Mouse (Mus musculus) Muller cell, postnatal 12 days (primary cell): Measurements from ENCODE around the gene Bola1.
"Not testable (repeated sequence)": the region's sequence is repeated elsewhere in the genome, so short reads cannot be mapped to it uniquely, and the experiment has no call there.

Experiments used
- DNase-seq: peaks from one replicate; pipeline ENCODE4 v3.0.0-alpha.2; 2015; ENCODE audit errors: inconsistent ontology term

The Bola1 gene

GRCm38 (mm10) chr3:96247356-96248140, 28.0 kb upstream of the Bola1 start:
- DNase-seq = no peak

DNA sequence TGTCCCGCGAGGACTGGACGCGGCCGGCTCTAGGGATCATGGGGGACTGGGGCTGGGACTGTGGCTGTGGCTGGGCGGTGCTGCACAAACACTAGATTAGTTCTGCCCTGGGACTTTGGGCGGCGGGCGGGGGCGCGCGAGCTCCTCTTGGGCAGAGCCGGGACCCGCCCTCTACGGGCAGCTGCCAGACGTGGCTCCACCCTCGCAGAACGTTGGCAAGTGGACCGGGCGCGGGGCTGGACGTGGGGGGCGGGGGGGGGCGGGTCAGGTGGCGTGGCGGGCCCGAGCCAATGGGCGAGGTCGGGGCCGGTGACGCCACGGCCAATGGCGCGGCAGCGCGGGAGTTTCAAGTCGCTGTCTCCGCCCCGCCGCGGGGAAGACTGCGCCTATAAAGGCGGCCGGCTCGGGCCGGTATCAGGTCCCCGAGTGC, 26.9 kb upstream of the Bola1 start, which contains the start of gene Hist2h3c1:
TSS of gene Hist2h3c1 (plus strand) at position 259 of the 430 bp plus-strand sequence.
- DNase-seq = not testable (repeated sequence)

GRCm38 (mm10) chr3:96246018-96246417, 26.5 kb upstream of the Bola1 start:
- DNase-seq = not testable (repeated sequence)

DNA sequence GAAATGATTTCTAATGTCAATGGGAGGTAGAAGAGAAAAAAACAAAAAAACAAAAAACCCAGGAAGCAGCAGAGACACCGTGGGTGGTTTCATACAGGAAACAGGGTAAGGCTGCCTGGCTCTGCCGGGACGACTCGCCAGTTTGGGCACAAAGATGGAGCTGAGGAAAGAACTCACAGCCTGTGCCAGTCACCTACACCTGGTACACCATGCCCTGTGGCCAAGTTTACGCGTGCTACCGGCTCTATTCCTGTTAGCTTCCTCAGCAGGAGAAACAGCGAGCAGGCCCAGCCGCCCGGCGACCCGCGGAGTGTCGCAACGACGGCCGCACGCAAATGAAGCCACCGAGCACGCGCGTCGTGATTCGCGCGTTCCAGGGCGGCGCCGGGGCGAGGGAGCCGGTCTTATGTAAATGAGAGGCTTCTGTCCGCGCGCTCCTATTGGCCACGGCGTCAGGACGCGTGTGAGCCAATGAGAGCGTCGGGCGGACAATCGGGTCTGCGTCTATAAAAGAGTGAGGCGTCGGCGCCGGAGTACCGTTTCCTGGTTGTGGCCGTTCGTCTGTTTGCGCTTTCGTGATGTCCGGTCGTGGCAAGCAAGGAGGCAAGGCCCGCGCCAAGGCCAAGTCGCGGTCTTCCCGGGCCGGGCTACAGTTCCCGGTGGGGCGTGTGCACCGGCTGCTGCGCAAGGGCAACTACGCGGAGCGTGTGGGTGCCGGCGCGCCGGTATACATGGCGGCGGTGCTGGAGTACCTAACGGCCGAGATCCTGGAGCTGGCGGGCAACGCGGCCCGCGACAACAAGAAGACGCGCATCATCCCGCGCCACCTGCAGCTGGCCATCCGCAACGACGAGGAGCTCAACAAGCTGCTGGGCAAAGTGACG, 25.7 kb upstream of the Bola1 start, which contains the start of gene Hist2h2aa1:
TSS of gene Hist2h2aa1 (plus strand) at position 495 of the 884 bp plus-strand sequence.
- peak; percentile 83 for DNase-seq

- DNase-seq = no peak
These were observed 24.5 kb upstream of the Bola1 start for GRCm38 (mm10) chr3:96243921-96244572.

DNA sequence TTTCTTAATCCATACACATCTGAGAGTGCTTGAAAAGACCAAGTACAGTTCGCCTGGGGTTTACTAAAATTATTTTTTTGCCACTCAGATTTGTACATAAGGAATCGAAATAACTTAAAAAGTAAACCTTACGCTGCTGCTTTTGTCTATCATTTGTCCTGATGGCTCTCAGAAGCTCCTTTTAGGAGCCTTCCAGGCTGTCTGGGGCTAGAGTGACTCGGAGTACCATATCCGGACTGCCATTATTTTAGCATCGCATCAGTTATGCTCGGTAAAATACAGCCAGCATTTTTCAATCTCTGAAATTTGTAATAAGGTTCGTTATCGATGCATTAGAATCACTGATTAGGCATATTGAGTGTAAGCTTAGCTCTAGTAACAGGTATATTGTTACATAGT, 21.3 kb upstream of the Bola1 start:
- DNase-seq = no peak

GRCm38 (mm10) chr3:96239949-96240798, 20.7 kb upstream of the Bola1 start, which contains the start of gene Hist2h2aa2:
TSS of gene Hist2h2aa2 (minus strand) at chr3:96240276.
- DNase-seq = peak; percentile 74

DNA sequence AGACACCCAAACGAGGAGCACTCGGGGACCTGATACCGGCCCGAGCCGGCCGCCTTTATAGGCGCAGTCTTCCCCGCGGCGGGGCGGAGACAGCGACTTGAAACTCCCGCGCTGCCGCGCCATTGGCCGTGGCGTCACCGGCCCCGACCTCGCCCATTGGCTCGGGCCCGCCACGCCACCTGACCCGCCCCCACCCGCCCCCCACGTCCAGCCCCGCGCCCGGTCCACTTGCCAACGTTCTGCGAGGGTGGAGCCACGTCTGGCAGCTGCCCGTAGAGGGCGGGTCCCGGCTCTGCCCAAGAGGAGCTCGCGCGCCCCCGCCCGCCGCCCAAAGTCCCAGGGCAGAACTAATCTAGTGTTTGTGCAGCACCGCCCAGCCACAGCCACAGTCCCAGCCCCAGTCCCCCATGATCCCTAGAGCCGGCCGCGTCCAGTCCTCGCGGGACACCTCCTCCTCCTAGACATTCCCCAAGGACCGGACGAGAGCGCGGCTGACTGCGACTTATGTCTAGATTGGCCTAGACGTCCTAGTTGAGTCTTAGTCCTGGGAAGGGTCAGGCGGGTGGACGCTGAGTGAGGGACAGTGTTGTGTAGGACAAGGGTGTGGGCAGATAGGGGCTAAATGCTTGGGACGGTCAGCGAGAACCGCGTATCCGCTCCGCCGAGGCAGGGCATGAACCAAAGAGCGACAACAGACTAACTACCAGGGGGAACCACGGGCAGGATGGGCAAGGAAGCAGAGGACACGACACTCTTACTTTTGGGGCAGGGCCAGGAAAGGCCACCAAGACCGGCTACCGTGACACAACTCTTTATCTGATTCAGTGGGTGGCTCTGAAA, 19.7 kb upstream of the Bola1 start, which contains the start of gene Hist2h3c2:
TSS of gene Hist2h3c2 (minus strand) at position 174 of the 840 bp plus-strand sequence.
- not testable (repeated sequence) for DNase-seq

GRCm38 (mm10) chr3:96237904-96238511, 18.5 kb upstream of the Bola1 start:
- no peak for DNase-seq

DNA sequence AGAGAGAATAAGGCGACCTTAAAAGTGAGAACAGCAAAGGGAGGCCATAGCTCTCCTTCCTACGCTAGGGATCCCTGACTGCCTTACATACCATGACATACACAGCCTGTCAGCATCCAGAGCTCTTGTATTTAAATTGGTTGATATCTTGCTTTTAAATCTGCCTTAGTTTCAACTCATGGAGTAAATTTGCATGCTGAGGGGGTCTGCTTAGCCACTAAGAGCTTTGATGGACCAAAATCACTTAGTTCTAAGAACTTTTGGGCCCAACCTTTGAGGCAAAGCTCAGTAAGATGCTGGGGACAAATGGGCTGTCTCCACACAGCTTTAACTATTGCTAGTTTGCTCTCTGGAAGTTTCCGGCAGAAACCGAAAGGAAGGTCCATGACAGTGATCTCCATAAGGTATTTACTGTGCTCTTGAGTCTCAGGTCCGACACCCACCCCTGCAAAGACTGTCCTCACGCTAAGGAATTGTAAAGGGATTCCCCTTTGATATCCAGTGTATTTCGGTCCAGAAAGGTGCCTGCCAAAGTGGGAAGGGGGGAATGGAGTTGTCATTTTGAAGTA, 17.9 kb upstream of the Bola1 start:
- DNase-seq = no peak

DNA sequence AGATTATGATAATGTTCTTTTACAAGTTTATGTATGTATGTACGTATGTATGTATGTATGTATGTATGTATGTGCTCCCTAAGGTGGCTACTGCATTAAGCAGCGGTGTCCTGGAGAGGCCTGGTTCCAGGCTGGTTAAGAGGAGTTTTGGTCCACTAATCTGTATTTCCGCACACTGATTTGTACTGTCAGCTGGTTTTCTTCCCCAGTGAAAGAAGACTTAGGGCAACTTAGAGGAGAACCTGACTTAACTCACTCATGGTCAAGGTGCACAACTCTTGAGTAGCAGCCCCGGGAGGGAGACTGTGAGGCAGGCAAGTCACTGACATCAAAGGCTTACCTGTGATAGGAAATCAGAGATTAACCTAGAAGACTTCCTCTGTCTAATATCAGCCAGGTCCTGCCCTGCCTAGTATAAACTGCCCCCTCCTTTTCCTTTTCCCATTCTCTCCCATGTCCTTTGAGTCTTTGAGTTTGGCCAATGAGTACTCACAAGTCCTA, 17.4 kb upstream of the Bola1 start:
- no peak for DNase-seq

DNA sequence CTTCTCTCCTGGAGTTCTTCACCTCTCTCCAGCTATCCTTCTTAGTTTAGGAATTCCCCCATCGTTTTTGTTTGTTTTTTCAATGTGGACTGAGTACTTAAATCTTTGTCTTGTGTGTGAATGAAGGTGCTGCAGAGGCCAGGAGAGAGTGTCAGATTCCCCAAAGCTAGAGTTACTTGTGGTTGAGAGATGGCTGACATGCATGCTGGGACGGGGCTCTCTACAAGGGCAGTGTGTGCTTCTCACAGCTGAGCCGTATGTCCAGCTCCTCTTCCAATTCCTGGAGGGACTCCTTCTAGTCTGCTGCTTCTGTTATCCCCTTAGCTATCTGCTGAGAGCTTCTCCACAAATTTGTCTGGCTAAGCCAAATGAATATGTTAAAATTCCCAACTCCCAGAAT, 16.3 kb upstream of the Bola1 start:
- DNase-seq = no peak

GRCm38 (mm10) chr3:96234914-96235313, 15.4 kb upstream of the Bola1 start:
- DNase-seq = no peak

- no peak for DNase-seq
These were observed 12.2 kb upstream of the Bola1 start for GRCm38 (mm10) chr3:96231758-96232120.

GRCm38 (mm10) chr3:96230910-96231757, 11.6 kb upstream of the Bola1 start:
- no peak for DNase-seq

GRCm38 (mm10) chr3:96230404-96230803, 10.9 kb upstream of the Bola1 start:
- DNase-seq = no peak

GRCm38 (mm10) chr3:96228828-96229227, 9.3 kb upstream of the Bola1 start:
- no peak for DNase-seq
